Mouse (Mus musculus): ENCODE data around the gene Gm37240.

Gm37240 gene

DNA sequence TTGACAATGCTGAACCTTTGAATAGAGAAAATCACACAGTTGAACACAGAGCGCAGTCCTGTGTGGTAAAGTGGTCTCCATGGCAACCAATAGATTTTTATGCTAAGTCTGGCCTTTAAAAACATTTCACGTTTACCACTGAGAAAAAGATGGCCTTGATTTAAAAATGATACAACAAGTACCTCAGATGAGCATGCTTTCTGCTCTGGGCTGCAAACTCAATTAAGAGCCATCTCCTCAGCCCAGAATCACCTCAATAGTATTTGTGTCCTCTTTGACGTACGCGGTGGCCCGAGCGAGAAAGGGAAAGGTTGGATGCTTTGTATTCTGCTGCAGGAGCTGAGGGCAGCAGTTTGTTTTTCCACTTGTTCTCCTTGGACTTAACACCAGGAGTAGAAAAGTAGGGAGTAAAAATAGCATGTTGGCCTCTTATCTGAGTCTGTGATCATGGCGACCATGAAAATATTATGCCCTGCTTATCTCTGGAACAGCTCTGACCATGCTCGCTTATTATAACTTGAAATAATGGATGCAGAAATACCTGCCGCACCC is 548.0 kb downstream of the Gm37240 start:
- no peak for DNase-seq (ENCODE audit: low spot score)

DNA sequence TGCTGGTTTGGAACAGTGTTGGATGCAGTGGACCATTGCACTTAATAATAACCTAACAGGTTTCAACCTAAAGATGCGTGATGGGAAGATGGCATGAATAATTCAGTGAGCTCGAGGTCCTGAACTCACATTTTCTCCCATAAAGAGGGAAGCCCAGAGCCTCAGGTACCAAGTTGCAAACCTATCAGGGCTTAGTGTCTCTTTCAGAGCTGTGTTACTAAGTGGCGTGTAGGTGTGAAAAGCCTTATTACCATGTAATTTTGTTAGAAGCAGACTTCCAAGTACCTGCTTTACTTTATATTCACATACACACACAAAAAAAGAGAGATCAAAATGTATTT is 548.6 kb downstream of the Gm37240 start:
- no peak for DNase-seq (ENCODE audit: low spot score)

DNA sequence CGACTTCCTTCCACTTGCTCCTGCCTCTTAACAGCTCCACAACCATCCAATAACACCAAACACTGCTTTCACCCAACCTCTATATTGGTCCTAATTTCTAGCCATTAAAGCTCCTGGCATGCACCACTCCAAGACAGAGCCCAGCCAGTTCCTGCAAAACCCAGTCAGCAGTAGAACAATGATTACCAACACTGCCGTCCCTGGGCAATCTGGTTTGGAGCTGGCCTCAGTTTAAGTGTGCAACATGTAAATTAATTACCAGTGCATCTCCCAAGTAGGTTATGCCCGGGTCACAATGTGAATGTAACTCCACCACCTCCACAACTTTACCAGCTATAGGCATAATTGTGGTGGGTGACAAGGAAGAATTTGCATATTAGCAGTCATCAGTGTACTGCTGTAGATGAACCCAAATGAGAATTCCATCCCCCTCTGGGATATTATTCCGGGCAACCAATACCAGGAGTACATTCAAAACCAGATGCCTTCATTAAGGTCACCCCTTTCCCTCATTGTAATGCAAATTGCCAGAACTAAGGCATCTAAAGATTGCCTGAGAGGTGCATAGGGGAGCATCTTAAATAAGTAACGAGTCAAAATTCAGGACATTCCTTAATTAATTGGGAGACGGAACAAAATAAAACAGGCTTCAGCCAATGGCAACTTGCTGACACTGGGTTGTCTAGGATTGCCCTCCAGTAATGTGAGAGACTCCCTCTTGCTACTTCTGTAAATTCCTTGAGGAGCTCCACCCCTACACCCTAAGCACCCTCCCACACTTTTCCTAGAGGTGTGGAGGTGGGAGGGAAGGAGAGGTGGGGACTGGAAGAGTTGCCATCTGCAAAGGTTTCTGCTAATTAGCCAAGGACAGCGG is 549.2 kb downstream of the Gm37240 start:
- no peak for DNase-seq (ENCODE audit: low spot score)

GRCm38 (mm10) chr3:85335517-85335916 is 551.8 kb downstream of the Gm37240 start:
- no peak for DNase-seq (ENCODE audit: low spot score)

DNA sequence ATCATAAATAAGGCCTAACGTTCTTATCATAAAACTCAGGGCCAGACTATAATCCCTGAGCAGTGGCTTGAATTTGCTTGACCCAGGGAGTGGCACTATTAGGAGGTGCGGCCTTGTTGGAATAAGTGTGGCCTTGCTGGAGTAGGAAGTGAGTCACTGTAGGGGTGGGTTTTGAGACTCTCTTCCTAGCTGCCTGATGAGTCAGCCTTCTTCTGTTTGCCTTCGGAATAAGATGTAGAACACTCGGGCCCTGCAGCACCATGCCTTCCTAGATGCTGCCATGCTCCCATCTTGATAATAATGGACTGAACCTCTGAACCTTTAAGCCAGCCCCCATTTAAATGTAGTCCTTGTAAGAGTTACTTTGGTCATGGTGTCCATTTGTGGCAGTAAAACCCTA is 555.0 kb downstream of the Gm37240 start:
- no peak for DNase-seq (ENCODE audit: low spot score)

DNA sequence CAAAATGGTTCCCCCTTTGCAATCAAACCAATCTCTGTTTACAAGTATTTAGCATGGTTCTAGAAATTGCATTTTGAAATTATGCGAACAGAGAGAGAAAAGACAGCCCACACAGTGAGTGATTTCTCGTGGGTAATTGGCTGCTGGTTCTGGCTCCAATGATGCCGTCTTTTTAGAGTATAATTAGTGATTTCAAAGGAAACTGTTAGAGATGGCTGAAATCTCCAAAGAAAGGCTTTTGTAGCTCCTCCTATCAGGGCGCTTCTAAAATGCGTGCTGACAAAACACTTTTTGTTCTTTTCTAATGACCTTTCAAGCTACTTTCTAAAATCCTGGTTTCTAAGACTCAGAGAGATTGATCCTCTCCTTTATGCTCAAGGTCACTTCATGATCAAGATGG is 569.1 kb downstream of the Gm37240 start:
- DNase-seq (ENCODE audit: low spot score) = no peak

- DNase-seq (ENCODE audit: low spot score) = no peak
These were observed 570.0 kb downstream of the Gm37240 start for GRCm38 (mm10) chr3:85317306-85317705.

DNA sequence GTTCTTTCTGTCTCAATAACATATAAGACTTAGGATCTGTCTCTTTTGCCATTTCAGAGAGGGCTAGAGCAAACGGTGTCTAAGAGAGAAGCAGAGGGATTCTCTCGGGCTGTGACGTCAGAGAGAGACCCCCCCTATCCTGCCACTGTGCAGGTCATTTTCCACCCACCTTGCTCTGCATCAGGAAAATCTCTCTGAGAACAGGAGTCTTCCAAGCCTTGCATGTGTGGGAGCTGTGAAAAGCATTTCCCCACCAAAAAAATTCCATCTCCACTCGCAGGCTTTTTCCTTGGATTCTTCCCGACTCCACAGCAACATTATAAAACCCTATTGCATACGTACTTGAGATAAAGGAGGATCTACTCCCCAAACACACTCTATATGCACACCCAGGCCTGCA is 572.4 kb downstream of the Gm37240 start:
- no peak for DNase-seq (ENCODE audit: low spot score)

- no peak for DNase-seq (ENCODE audit: low spot score)
These were observed 573.6 kb downstream of the Gm37240 start for GRCm38 (mm10) chr3:85313646-85314255.

DNA sequence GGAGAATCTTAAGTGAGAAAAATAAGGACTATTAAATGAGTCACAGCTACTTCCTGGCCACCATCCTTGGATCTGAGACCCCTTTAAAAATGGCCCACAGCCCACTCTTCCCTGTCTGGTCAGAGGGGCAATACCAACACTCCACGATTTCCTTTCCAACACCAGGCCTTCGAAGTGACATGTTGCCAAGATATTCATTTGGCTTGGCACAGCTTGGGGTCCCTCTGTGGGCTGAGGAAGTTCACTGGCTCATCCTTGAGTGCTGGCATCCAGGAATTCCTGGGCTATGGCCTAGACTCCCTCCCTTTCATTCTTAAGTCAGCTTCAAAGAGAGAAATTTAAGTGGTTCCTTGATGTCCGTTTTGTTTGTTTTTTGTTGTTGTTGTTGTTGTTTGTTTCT is 576.1 kb downstream of the Gm37240 start:
- DNase-seq (ENCODE audit: low spot score) = no peak

GRCm38 (mm10) chr3:85310401-85310989 is 576.8 kb downstream of the Gm37240 start:
- no peak for DNase-seq (ENCODE audit: low spot score)

GRCm38 (mm10) chr3:85309168-85309567 is 578.1 kb downstream of the Gm37240 start:
- no peak for DNase-seq (ENCODE audit: low spot score)

DNA sequence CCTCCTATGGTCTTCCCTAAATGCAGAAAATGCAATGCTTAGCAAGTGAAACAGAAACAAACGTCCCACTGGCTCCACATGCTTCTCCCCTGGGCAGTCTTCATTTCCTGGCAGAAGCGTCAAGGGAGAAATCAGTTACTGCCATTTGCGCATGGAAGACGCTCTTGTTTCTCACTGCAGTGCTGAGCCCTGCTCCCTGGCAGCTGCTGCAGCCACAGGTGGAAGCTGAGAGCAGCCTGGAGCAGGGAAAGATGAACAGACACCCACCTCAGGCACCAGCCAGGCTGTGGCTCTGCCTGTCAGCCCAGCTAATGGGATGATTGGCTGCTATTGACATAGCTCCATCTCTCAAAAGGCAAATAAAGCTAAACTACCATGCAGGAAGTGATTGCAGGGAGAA is 578.6 kb downstream of the Gm37240 start:
- no peak for DNase-seq (ENCODE audit: low spot score)

DNA sequence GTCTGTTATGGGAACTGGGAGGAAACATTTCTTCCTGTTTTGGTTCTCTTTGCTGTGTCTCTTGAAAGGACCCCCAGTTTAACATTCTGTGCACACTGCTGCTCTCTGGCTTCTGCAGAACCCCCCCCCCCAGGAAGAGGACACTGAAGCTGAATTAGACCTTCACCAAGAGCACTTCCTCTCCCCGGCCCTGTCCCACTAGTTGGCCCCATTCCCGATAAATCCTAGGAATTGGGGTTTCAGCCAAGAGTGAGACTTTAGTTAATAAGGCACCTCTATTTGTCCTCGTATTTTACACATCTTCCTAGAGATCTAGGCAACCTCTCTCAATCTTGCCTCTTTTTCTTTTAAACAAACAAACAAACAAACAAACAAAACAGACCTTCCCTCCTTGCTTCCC is 585.5 kb downstream of the Gm37240 start:
- no peak for DNase-seq (ENCODE audit: low spot score)

GRCm38 (mm10) chr3:85301336-85301735 is 586.0 kb downstream of the Gm37240 start:
- no peak for DNase-seq (ENCODE audit: low spot score)

DNA sequence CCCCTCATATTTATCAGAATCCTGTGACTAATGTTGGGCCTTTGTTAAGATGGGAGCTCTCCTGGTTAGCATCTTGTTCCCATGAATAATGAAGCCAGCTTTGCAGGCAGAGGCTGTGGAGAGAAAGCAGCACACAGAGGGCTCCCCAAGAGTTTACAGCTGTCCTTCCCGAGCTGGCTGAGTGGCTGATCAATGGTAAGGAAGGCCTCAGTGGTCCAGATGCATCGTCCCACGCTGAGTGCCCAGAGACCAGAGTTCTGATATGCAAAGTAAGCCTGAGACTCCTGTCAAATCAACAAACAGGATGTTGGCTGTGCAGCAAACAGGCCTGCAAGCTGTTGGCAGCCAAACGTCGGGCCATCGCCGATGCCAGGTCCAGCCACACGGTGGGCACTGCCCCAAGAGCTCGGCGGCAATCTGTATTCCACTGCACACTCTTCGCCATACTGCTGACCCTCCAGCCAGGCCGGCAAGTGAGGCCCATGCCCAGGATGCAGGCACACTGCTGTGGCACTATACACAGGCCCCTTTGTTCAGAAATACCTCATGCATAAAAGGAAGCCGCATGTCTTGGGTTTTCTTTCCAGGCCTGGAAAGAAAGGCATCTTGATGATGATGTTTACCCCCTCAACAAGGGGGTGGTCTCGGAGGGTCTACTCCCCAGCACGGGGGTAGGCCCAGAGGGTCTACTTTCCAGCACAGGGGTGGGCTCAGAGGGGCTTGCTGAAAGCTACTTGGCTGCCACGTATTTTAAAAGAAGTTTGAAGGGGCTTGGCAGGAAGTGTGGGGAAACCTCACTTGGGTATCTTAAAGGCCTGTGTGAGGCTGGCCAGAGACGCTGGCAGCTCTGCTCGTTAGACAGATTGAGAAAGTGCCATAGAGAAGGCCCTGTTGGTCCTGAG is 587.4 kb downstream of the Gm37240 start:
- no peak for DNase-seq (ENCODE audit: low spot score)

GRCm38 (mm10) chr3:85295229-85295628 is 592.1 kb downstream of the Gm37240 start:
- DNase-seq (ENCODE audit: low spot score) = no peak

GRCm38 (mm10) chr3:85287627-85288026 is 599.7 kb downstream of the Gm37240 start:
- no peak for DNase-seq (ENCODE audit: low spot score)

GRCm38 (mm10) chr3:85284483-85284882 is 602.8 kb downstream of the Gm37240 start:
- no peak for DNase-seq (ENCODE audit: low spot score)

DNA sequence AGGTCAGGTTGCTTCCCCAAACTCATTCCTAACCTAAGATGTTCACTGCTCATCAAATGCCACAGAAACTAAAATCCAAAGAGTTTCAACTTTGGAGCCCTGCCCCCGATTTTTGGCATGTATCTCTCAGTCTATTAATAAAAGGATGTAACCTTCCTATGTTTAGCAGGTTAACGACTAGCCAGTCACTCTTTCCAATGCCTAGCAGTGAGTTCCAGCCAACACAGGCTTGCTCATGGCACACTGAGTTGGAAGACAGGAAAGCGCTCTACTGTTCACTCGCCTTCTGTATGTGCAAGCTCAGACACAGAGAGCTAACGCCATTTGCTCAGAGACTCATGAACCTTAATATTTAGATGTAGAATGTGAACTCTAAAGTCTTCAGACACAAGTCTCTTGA is 604.5 kb downstream of the Gm37240 start:
- DNase-seq (ENCODE audit: low spot score) = no peak

DNA sequence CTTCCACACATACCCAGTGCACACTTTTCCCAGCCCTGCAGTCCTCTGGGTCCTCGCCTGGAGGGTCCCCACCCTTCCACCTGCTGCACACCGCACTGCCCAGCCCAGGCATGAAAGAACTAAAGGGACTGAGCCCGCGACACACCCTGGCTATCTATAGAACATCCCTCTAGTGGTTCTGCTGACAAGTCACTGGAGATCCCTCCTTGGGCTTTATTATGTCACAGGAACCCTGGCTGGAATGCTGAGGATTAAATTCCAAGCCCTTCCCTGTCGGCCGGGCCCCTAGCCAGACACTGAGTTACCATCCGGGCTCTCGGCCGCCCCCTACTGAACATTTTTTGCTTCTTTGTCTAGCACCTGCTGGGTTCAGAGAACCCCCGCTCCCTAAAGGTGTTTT is 612.2 kb downstream of the Gm37240 start:
- DNase-seq (ENCODE audit: low spot score) = peak; percentile 70

DNA sequence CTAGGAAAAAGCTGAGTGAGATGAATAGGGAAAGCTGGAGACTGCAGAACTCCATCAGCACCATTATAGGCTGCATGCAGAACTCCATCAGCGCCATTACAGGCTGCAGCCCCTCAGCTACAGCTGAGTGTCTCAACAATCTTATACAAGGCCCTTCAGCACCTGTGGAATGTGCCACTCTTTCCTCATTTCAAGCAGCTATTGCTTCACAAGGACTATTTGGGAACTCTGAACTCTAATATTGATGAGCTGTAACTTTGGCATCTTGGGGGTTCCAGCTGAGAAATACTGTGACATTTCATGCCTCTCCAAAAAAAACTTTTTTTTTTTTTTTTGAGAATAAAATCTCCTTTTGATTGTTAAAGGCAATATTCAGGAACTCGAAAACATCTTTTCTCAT is 615.8 kb downstream of the Gm37240 start:
- no peak for DNase-seq (ENCODE audit: low spot score)

Data from testis, postnatal 10 days (tissue).